18 mouse cellular contexts compared by ENCODE assay signal in the genomic region with DNA sequence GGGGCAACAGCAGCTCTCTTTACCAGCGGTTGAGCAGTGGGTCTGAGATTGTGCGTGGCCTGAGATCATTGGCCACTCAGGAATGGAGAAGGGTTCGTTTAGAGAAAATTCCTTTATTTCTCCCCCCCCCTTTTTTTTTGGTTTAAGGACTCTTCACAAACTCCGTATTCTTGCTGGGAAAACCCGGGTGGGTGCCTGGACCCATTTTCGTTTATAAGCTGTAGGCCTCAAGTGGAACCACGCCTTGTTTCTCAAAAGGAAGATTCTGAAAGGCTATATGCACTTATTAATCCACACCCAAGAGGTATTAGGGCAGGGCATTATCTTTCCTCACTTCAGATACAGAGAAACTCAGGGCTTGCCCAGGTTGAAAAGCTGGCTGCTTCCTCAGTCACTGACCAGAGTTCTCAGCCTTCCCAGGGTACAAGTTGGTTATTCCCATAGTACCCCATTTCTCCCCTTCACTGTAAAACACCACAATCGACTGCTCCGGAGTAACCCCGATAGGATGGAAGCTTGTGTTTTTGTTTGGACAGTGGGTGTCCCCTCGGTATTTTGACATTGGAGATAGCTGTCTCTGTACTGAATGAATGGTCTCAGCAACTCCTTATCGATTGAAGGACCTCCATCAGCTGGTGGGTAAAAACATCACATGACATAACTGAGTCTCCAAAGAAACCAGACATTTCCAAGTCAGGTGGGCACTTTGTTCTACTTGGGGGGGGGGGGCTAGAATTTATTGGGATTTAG. TPM values are rescaled to one million over a fixed set of nuclear protein-coding genes. Genes with fewer than 3 reads are reported as not detected.
DNase-seq lines count a peak whose midpoint lies in the region; ATAC-seq lines count a peak whose summit lies in the region.
"Had no signal": no experiment of that assay in that cellular context is flagged by ENCODE, and none has a peak within 500 bp of the region (broad histone marks: within the 10 kb centered on the region; RNA-seq: fewer than 3 reads in every experiment).

No protein-coding gene starts in this region.

- no peak for ATAC-seq in heart, embryonic 13.5 days (ENCODE audit: extremely low read depth, insufficient number of reproducible peaks, low FRiP score, low TSS enrichment)
- ATAC-seq in liver, embryonic 11.5 days (replicated peaks; ENCODE audit: low FRiP score): no peak
- no peak for ATAC-seq in embryonic facial prominence, embryonic 14.5 days (ENCODE audit: low read depth)
- ATAC-seq in limb, embryonic 13.5 days (ENCODE audit: low FRiP score, low read depth): no peak

- H3K4me1 ChIP-seq in heart, embryonic 13.5 days: peaks cover 54% of the 10 kb centered on the region
- peaks cover 7% of the 10 kb centered on the region for H3K4me1 ChIP-seq in liver, embryonic 11.5 days (replicated peaks; ENCODE audit: control insufficient read depth, insufficient read depth, low read length)
- peaks cover 7% of the 10 kb centered on the region; the same call in 1 of the 2 replicates for H3K4me1 ChIP-seq in embryonic facial prominence, embryonic 14.5 days (ENCODE audit: control insufficient read depth, insufficient read depth, low read length)
- H3K4me1 ChIP-seq in limb, embryonic 13.5 days: peaks cover 31% of the 10 kb centered on the region

- peaks cover 99% of the 10 kb centered on the region for H3K27me3 ChIP-seq in heart, embryonic 13.5 days (replicated peaks)
- peaks cover 100% of the 10 kb centered on the region for H3K27me3 ChIP-seq in liver, embryonic 11.5 days (replicated peaks; ENCODE audit: control insufficient read depth, insufficient read depth, low read length)
- peaks cover 98% of the 10 kb centered on the region for H3K27me3 ChIP-seq in embryonic facial prominence, embryonic 14.5 days (replicated peaks; ENCODE audit: control insufficient read depth, insufficient read depth, low read length)
- peaks cover 98% of the 10 kb centered on the region for H3K27me3 ChIP-seq in limb, embryonic 13.5 days

- H3K9me3 ChIP-seq in heart, embryonic 13.5 days: no peaks in the 10 kb centered on the region
- H3K9me3 ChIP-seq in liver, embryonic 11.5 days (ENCODE audit: control insufficient read depth, low read length): no peaks in the 10 kb centered on the region
- H3K9me3 ChIP-seq in embryonic facial prominence, embryonic 14.5 days (ENCODE audit: control insufficient read depth, low read length): no peaks in the 10 kb centered on the region
- H3K9me3 ChIP-seq in limb, embryonic 13.5 days: no peaks in the 10 kb centered on the region
- H3K9me3 ChIP-seq: embryonic facial prominence, embryonic 15.5 days; liver, embryonic 15.5 days had no signal

- peak overlapping the region; percentile 73 for H3K9ac ChIP-seq in heart, embryonic 13.5 days
- no peak overlapping the region for H3K9ac ChIP-seq in liver, embryonic 11.5 days (ENCODE audit: low read depth, low read length)
- H3K9ac ChIP-seq in embryonic facial prominence, embryonic 14.5 days (ENCODE audit: low read depth, low read length): no peak overlapping the region
- no peak overlapping the region for H3K9ac ChIP-seq in limb, embryonic 13.5 days
- H3K9ac ChIP-seq: embryonic facial prominence, embryonic 15.5 days; liver, embryonic 15.5 days had no signal

- no peaks in the 10 kb centered on the region for H3K36me3 ChIP-seq in heart, embryonic 13.5 days
- H3K36me3 ChIP-seq in liver, embryonic 11.5 days (ENCODE audit: control insufficient read depth, insufficient read depth, low read length): no peaks in the 10 kb centered on the region
- no peaks in the 10 kb centered on the region for H3K36me3 ChIP-seq in embryonic facial prominence, embryonic 14.5 days (ENCODE audit: control insufficient read depth, insufficient read depth, low read length)
- H3K36me3 ChIP-seq in limb, embryonic 13.5 days: no peaks in the 10 kb centered on the region
- H3K36me3 ChIP-seq: embryonic facial prominence, embryonic 15.5 days; liver, embryonic 15.5 days had no signal

- H3K4me2 ChIP-seq in heart, embryonic 13.5 days: peak overlapping the region; percentile 67
- peak overlapping the region; percentile 48 for H3K4me2 ChIP-seq in liver, embryonic 11.5 days
- H3K4me2 ChIP-seq in embryonic facial prominence, embryonic 14.5 days (ENCODE audit: low read depth, low read length): no peak overlapping the region
- H3K4me2 ChIP-seq in limb, embryonic 13.5 days (replicated peaks): 0 out of 2 replicates have a peak overlapping the region, but pooled peaks have one; percentile 9
- H3K4me2 ChIP-seq: embryonic facial prominence, embryonic 15.5 days; liver, embryonic 15.5 days had no signal

- H3K27ac ChIP-seq in heart, embryonic 13.5 days (replicated peaks): peak overlapping the region; percentile 61
- no peak overlapping the region for H3K27ac ChIP-seq in liver, embryonic 11.5 days (ENCODE audit: low read depth, low read length)
- H3K27ac ChIP-seq in embryonic facial prominence, embryonic 14.5 days (replicated peaks; ENCODE audit: low read depth, low read length): no peak overlapping the region
- no peak overlapping the region for H3K27ac ChIP-seq in limb, embryonic 13.5 days
- H3K27ac ChIP-seq: embryonic facial prominence, embryonic 15.5 days; liver, embryonic 15.5 days had no signal

- no peak for DNase-seq in heart, adult 8-10 months (ENCODE audit: low spot score)
- no peak for DNase-seq in liver, embryonic 11.5 days (ENCODE audit: low spot score)
- no peak for DNase-seq in liver
- no peak for DNase-seq in embryonic facial prominence, embryonic 14.5 days (ENCODE audit: low spot score)
- no peak for DNase-seq in adrenal gland, postnatal 36 days
- DNase-seq in frontal cortex, postnatal 14 days (ENCODE audit: low spot score in 2 of 2): no peak
- DNase-seq: cerebellum, adult 2 months; gastrocnemius, postnatal 10 days; kidney, adult 2 months; right cerebral cortex, postnatal 14 days had no signal

- H3K4me3 ChIP-seq in heart, embryonic 13.5 days: peak overlapping the region; percentile 58
- peak overlapping the region; percentile 33; the same call in 1 of the 2 replicates for H3K4me3 ChIP-seq in liver, embryonic 11.5 days (ENCODE audit: low read depth, low read length)
- H3K4me3 ChIP-seq in embryonic facial prominence, embryonic 14.5 days (ENCODE audit: low read depth, low read length): 0 out of 2 replicates have a peak overlapping the region, but pooled peaks have one; percentile 10
- H3K4me3 ChIP-seq in limb, embryonic 13.5 days: no peak overlapping the region
- H3K4me3 ChIP-seq: liver, embryonic 15.5 days; megakaryocyte, embryonic 14.5 days had no signal

- 8% methylated on average over 12 of the region's 12 CpGs for WGBS in heart, embryonic 13.5 days
- WGBS in liver, embryonic 11.5 days: 10% methylated on average over 12 of the region's 12 CpGs
- WGBS in embryonic facial prominence, embryonic 14.5 days: 6% methylated on average over 12 of the region's 12 CpGs
- 5% methylated on average over 12 of the region's 12 CpGs for WGBS in limb, embryonic 13.5 days

RNA-seq across cellular contexts. Expression of gene Wt1, which starts 4.9 kb away (rescaled TPM):
- polyA plus RNA-seq in heart, embryonic 13.5 days (2015; fragmentation: Nextera tagmentation; extraction: Ambion mirVana): 22.2 and 26.1 TPM in 2 replicates
- total RNA-seq in heart, adult 8-10 months (2022): 1 to 10 TPM; 4.7 to 8.3 (median 5.3) TPM
- 19.6 and 21.3 TPM in 2 replicates for polyA plus RNA-seq in liver, embryonic 11.5 days (2014; fragmentation: Nextera tagmentation; extraction: Ambion mirVana)
- polyA plus RNA-seq in embryonic facial prominence, embryonic 14.5 days (2014; fragmentation: Nextera tagmentation; extraction: Ambion mirVana): 0.54 and 0.84 TPM in 2 replicates
- polyA plus RNA-seq in limb, embryonic 13.5 days (2015; fragmentation: Nextera tagmentation; extraction: Ambion mirVana): 0.64 TPM in 2 replicates
- total RNA-seq in adrenal gland, postnatal 36 days (2021): 1 to 10 TPM; 2.5 to 3.5 TPM
- total RNA-seq: CH12.LX had no signal
- polyA plus RNA-seq: cerebellum, adult 2 months had no signal

RNA-seq across cellular contexts. Expression of gene Gm11060, which starts 39.4 kb away (rescaled TPM):
- polyA plus RNA-seq in heart, embryonic 13.5 days (2015; fragmentation: Nextera tagmentation; extraction: Ambion mirVana): not detected in 2 replicates
- not detected for total RNA-seq in heart, adult 8-10 months (2022)
- polyA plus RNA-seq in liver, embryonic 11.5 days (2014; fragmentation: Nextera tagmentation; extraction: Ambion mirVana): not detected in 2 replicates
- not detected in 2 replicates for polyA plus RNA-seq in embryonic facial prominence, embryonic 14.5 days (2014; fragmentation: Nextera tagmentation; extraction: Ambion mirVana)
- not detected in 2 replicates for polyA plus RNA-seq in limb, embryonic 13.5 days (2015; fragmentation: Nextera tagmentation; extraction: Ambion mirVana)
- total RNA-seq in adrenal gland, postnatal 36 days (2021): not detected
- total RNA-seq: CH12.LX; gastrocnemius, postnatal 10 days; left cerebral cortex, adult 18-20 months had no signal
- polyA plus RNA-seq: cerebellum, adult 2 months; embryonic facial prominence, embryonic 15.5 days; kidney, adult 2 months; liver, embryonic 15.5 days; neural tube, embryonic 14.5 days had no signal

Comparison
In these comparisons a context has a peak if more than half of its experiments do, and no peak if none do; other contexts are left out.
1. RNA of gene Wt1, which starts 4.9 kb away (polyA plus RNA-seq): 22.2 to 26.1 TPM in heart, embryonic 13.5 days and 19.6 to 21.3 TPM in liver, embryonic 11.5 days; 0.64 TPM in limb, embryonic 13.5 days and 0.54 to 0.84 TPM in embryonic facial prominence, embryonic 14.5 days; every median in the first group is over 10 times any median in the second.